Mouse (Mus musculus) stomach, postnatal 0 days (tissue): ENCODE measurements at regions not wholly inside any gene's neighbourhood (a gene's known extent, or its start where the extent isn't known, plus 50 kb on each side); places are given as distances from the start of the nearest gene placed in this dataset.

ENCODE experiments used
- ATAC-seq: fragments of 200-750 bp; cut with Nextera tagmentation; 2 replicates; pipeline ENCODE4 v1.8.0; 2017; ENCODE audit not compliant: low FRiP score, low TSS enrichment
- DNase-seq: peaks from one replicate; pipeline ENCODE4 v3.0.0-alpha.2; 2016; ENCODE audit warnings: low spot score
- H3K27ac ChIP-seq: fragments of 300-500 bp; sonication (generic); replicated peaks from 2 replicates; pipeline ENCODE4 v1.5.1; 2014; ENCODE audit warnings: mild to moderate bottlenecking, control low read depth
- H3K27me3 ChIP-seq: fragments of 300-500 bp; sonication (generic); 2 replicates; pipeline ENCODE4 v1.6.1; 2014; ENCODE audit warnings: low read length; ENCODE audit not compliant: control insufficient read depth, insufficient read depth
- H3K36me3 ChIP-seq: fragments of 300-500 bp; sonication (generic); 2 replicates; pipeline ENCODE4 v1.6.1; 2014; ENCODE audit warnings: low read length, mixed read lengths; ENCODE audit not compliant: control insufficient read depth, insufficient read depth
- H3K4me1 ChIP-seq: fragments of 300-500 bp; sonication (generic); replicated peaks from 2 replicates; pipeline ENCODE4 v1.6.1; 2014; ENCODE audit warnings: antibody characterized with exemption; ENCODE audit not compliant: control insufficient read depth, insufficient read depth
- H3K4me2 ChIP-seq: fragments of 300-500 bp; sonication (generic); replicated peaks from 2 replicates; pipeline ENCODE4 v1.6.1; 2014; ENCODE audit warnings: low read depth, mild to moderate bottlenecking, control low read depth, moderate library complexity
- H3K4me3 ChIP-seq: fragments of 300-500 bp; sonication (generic); 2 replicates; pipeline ENCODE4 v1.5.1; 2014; ENCODE audit warnings: low read depth, low read length, control low read depth
- H3K9ac ChIP-seq: fragments of 300-500 bp; sonication (generic); 2 replicates; pipeline ENCODE4 v1.6.1; 2014; ENCODE audit warnings: mild to moderate bottlenecking, low read length, control low read depth, mixed read lengths
- H3K9me3 ChIP-seq: fragments of 300-500 bp; sonication (generic); 2 replicates; pipeline ENCODE4 v1.6.1; 2016; ENCODE audit warnings: low read length; ENCODE audit not compliant: control insufficient read depth
- CTCF ChIP-seq: IDR thresholded peaks from 2 replicates; pipeline ENCODE4 v1.5.1; 2016; ENCODE audit warnings: antibody characterized with exemption, low read depth, mild to moderate bottlenecking, moderate library complexity
- EP300 ChIP-seq: optimal IDR thresholded peaks from 2 replicates; pipeline ENCODE3; 2016; ENCODE audit warnings: antibody characterized with exemption
- WGBS: fragments of 180-500 bp; shearing (Covaris S2); extraction: QIAGEN DNeasy Blood & Tissue Kit; methylation state at CpG from one replicate; pipeline ENCODE4 v1.1.7; 2014; 5-methylcytosine and 5-hydroxymethylcytosine counted together

DNA sequence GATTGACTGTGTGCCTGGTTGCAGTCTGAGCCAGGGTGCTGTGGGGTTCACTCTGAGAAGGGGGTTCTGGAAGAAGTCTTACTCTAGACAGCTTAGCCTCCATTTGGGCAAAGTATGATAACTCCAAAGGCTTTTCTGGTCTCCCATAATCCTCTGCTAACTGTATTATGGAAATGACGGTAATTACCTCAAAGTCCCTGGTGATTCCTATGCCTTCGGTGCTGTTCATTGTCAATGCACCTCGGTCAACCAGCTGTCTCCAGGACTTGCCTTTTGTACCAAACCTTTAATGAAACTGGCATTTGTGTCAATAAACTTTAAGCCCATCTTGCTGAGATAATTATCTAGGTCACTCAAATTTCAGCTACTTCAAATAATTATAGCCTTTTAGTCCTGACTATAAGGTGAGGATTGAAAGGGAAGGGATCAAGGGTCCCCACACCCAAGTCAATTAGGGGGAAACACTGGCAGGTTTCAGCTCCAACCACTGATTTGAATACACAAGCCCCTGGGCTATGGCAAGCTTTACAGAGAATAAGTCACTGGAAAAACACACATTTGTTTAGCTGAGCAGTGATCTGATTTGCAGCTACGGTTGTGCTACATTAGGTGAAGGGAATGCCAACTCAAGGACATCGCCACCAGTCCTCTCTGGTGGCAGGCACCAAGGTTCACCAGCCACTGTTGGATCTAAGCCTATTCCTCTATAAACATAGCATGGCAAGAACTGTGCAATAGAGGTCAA is 177.5 kb downstream of the Cartpt start:
- Histone ChIP-seq H3K4me3 (no peak overlapping the region), H3K9ac (no peak overlapping the region), H3K4me2 (no peak overlapping the region), H3K9me3 (no peaks in the 10 kb centered on the region), H3K27ac (no peak overlapping the region), H3K36me3 (no peaks in the 10 kb centered on the region), H3K27me3 (no peaks in the 10 kb centered on the region), H3K4me1 (no peaks in the 10 kb centered on the region)
- no peak for TF ChIP-seq EP300
- TF ChIP-seq CTCF = no peak
- ATAC-seq (no peak), DNase-seq (no peak)
- WGBS = 61% methylated on average over 5 of the region's 5 CpGs

DNA sequence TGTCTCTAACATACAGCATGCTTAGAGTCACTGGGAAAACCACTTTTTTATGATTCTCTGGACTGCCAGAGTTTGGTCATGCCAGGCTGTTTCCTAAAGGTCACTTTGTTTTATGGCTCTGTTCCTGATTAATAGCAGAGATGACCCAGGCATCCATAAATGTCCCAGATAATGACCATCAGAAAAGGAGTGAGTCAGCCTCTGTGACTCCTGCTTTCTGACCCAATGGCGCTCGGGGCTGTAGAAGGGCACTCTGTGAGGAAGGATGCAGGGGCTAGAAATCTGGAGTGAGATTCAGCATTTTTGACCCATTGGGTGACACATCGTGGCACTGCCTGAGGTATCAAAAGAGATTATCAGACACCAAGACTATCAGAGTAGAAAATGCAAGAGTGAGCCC is 180.3 kb downstream of the Cartpt start:
- no peak overlapping the region for H3K9ac ChIP-seq

DNA sequence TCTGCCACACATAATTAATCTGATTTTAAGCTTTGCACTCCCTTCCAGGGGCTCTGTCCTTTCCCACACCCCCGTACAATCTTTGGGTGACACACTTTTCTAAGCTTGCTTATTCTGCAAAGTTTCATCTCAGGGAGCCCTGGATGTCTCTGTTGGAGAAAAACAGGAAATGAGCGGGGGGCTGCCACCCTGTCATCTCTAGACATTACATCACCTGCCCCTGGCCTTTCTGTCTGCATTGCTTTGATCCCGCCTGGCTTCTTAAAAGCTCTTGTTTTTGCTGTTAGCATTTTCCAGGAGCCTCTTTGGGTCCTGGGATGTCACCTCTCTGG is 180.2 kb upstream of the Map1b start:
- no peak overlapping the region for H3K4me3 ChIP-seq
- no peaks in the 10 kb centered on the region for H3K27me3 ChIP-seq
- no peak overlapping the region for H3K9ac ChIP-seq
- no peaks in the 10 kb centered on the region for H3K36me3 ChIP-seq
- 47% methylated on average over 3 of the region's 3 CpGs for WGBS
- no peak overlapping the region for H3K4me2 ChIP-seq
- DNase-seq = no peak
- H3K27ac ChIP-seq = no peak overlapping the region
- H3K4me1 ChIP-seq = no peaks in the 10 kb centered on the region
- H3K9me3 ChIP-seq = no peaks in the 10 kb centered on the region
- TF ChIP-seq CTCF (no peak), EP300 (no peak)
- ATAC-seq = no peak

More for the DNA sequence above, 180.3 kb downstream of the Cartpt start:
- no peak overlapping the region for H3K4me2 ChIP-seq
- H3K27ac ChIP-seq = no peak overlapping the region
- no peaks in the 10 kb centered on the region for H3K27me3 ChIP-seq
- no peaks in the 10 kb centered on the region for H3K36me3 ChIP-seq
- no peaks in the 10 kb centered on the region for H3K4me1 ChIP-seq
- H3K9me3 ChIP-seq = no peaks in the 10 kb centered on the region
- 80% methylated on average over 3 of the region's 3 CpGs for WGBS
- DNase-seq (no peak), ATAC-seq (no peak)
- TF ChIP-seq CTCF (no peak), EP300 (no peak)
- no peak overlapping the region for H3K4me3 ChIP-seq

DNA sequence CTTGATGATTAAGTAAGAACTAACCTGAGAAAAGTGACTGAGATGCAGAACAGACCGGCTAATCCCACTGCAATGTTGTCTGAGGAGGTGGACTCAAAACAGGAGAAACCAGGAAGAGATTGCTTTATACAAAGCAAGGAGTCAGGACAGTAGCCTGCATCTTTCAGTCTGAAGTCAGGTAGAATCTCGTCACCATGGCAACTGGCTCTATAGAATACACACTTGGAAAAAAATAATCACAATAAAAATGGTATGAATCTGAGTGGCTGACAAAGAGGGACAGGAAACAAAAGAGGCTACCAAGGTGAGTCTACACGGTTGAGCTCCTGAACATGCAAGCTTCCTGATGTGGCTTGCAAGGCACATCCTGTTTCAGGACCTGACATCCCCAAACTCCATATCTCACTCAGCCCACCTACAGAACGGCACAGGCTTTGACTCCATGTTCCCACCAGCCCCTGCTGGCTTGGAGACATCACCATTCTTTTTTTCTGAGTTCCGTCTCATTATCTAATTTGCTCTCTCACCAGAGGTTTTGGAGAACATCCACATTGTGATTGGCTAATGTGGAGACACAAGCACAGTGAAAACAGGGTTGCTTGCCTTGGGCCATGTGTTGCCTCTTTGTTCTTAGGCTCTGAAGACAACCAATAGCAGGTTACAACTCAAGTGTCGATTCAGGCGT is 179.7 kb upstream of the Map1b start:
- ATAC-seq (no peak), DNase-seq (no peak)
- Histone ChIP-seq H3K9ac (no peak overlapping the region), H3K4me3 (no peak overlapping the region), H3K27ac (no peak overlapping the region), H3K4me1 (no peaks in the 10 kb centered on the region), H3K27me3 (no peaks in the 10 kb centered on the region), H3K36me3 (no peaks in the 10 kb centered on the region), H3K4me2 (no peak overlapping the region), H3K9me3 (no peaks in the 10 kb centered on the region)
- WGBS = 68% methylated on average over 7 of the region's 7 CpGs
- TF ChIP-seq CTCF (no peak), EP300 (no peak)

DNA sequence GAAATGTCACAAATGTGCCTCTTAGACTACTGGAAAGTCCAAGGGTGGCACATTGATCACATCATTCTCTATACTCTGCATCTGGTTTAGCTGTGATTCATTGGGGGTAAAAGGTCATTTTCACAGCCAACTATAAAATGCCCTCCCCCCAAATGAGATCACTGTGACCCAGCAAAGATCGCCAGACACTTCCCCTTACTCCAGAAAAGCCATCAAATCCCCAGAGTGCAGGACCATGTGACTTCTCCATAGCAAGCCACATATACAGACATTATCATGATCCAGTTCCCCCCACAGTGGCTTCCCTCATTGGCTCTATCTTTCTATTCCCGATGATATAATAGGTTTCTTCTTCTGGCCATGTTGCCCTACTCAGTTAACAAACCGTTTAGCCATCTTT is 163.6 kb upstream of the Map1b start:
- Histone ChIP-seq H3K27ac (no peak overlapping the region), H3K9ac (no peak overlapping the region), H3K9me3 (no peaks in the 10 kb centered on the region), H3K4me3 (no peak overlapping the region), H3K36me3 (no peaks in the 10 kb centered on the region), H3K4me2 (no peak overlapping the region), H3K27me3 (no peaks in the 10 kb centered on the region), H3K4me1 (no peaks in the 10 kb centered on the region)
- DNase-seq (no peak), ATAC-seq (no peak)
- TF ChIP-seq EP300 = no peak
- 78% methylated on average over 3 of the region's 3 CpGs for WGBS

DNA sequence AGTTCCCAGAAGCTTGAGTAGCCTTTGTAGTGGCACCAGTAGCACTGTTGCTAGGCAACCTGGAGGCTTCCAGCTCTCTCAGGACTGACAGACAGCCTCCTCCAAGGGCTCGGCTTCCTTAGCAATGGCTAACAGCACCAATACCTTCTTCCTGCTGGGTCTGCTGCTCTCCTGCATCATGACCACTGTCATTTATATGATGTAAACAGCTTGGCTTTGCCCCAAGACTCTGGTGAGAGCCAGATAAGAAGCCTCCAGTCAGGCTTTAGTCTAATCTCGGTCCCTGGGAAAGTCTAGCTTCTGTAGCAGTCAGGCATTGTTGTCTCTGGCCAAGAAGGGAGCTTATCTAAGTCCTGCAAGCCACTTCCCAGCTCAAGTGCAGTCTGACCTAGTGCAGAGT is 163.1 kb upstream of the Map1b start:
- no peak for ATAC-seq
- Histone ChIP-seq H3K4me3 (no peak overlapping the region), H3K36me3 (no peaks in the 10 kb centered on the region), H3K27ac (no peak overlapping the region), H3K4me1 (no peaks in the 10 kb centered on the region), H3K9ac (no peak overlapping the region), H3K4me2 (no peak overlapping the region), H3K27me3 (no peaks in the 10 kb centered on the region), H3K9me3 (no peaks in the 10 kb centered on the region)
- DNase-seq = no peak
- 31% methylated on average over 2 of the region's 2 CpGs for WGBS
- TF ChIP-seq CTCF (no peak), EP300 (no peak)
